Mouse (Mus musculus) ovary, adult 18-20 months (tissue): Measurements from ENCODE around the gene Syngr1.

Experiments used
- DNase-seq: peaks from one replicate; pipeline ENCODE4 v3.0.0; 2022; ENCODE audit warnings: low spot score, mixed read lengths

Gene Syngr1

GRCm38 (mm10) chr15:80091121-80091955 is at the start of gene Syngr1, which contains the start of gene Rpl3:
TSS of gene Syngr1 (plus strand) at chr15:80091334.
TSS of gene Rpl3 (minus strand) at chr15:80091868.
- DNase-seq = peak; percentile 53

GRCm38 (mm10) chr15:80042152-80042551 is 49.0 kb upstream of the Syngr1 start:
- no peak for DNase-seq

- DNase-seq = no peak
Measured at GRCm38 (mm10) chr15:80044249-80044648, 46.9 kb upstream of the Syngr1 start.

GRCm38 (mm10) chr15:80045749-80046148 is 45.4 kb upstream of the Syngr1 start:
- no peak for DNase-seq

- no peak for DNase-seq
Measured at GRCm38 (mm10) chr15:80047242-80047641, 43.9 kb upstream of the Syngr1 start.

GRCm38 (mm10) chr15:80047973-80048372 is 43.2 kb upstream of the Syngr1 start:
- no peak for DNase-seq

- DNase-seq = no peak
Measured at GRCm38 (mm10) chr15:80050093-80050492, 41.0 kb upstream of the Syngr1 start.

GRCm38 (mm10) chr15:80051092-80051761 is 39.9 kb upstream of the Syngr1 start:
- no peak for DNase-seq

- DNase-seq = no peak
Measured at GRCm38 (mm10) chr15:80051782-80052181, 39.4 kb upstream of the Syngr1 start.

- no peak for DNase-seq
Measured at GRCm38 (mm10) chr15:80053381-80054033, 37.6 kb upstream of the Syngr1 start.

- DNase-seq = peak; percentile 75
Measured at GRCm38 (mm10) chr15:80054034-80054710, 37.0 kb upstream of the Syngr1 start.

- no peak for DNase-seq
Measured at GRCm38 (mm10) chr15:80058151-80058550, 33.0 kb upstream of the Syngr1 start.

- no peak for DNase-seq
Measured at GRCm38 (mm10) chr15:80059606-80060005, 31.5 kb upstream of the Syngr1 start.

GRCm38 (mm10) chr15:80060356-80061070 is 30.6 kb upstream of the Syngr1 start:
- DNase-seq = no peak

- DNase-seq = no peak
Measured at GRCm38 (mm10) chr15:80061071-80061550, 30.0 kb upstream of the Syngr1 start.

- DNase-seq = no peak
Measured at GRCm38 (mm10) chr15:80062339-80062738, 28.8 kb upstream of the Syngr1 start.

- no peak for DNase-seq
Measured at GRCm38 (mm10) chr15:80062821-80063220, 28.3 kb upstream of the Syngr1 start.

- no peak for DNase-seq
Measured at GRCm38 (mm10) chr15:80064965-80065364, 26.2 kb upstream of the Syngr1 start.

GRCm38 (mm10) chr15:80065414-80065813 is 25.7 kb upstream of the Syngr1 start:
- no peak for DNase-seq

- no peak for DNase-seq
Measured at GRCm38 (mm10) chr15:80066538-80066937, 24.6 kb upstream of the Syngr1 start.

- DNase-seq = no peak
Measured at GRCm38 (mm10) chr15:80069171-80069570, 22.0 kb upstream of the Syngr1 start.
